Mouse (Mus musculus) embryonic facial prominence, embryonic 15.5 days (tissue): ENCODE results near the gene Gbf1. TPM values are rescaled to one million over a fixed set of nuclear protein-coding genes. Genes with fewer than 3 reads are reported as not detected.

Source experiments
- ATAC-seq: fragments of 200-750 bp; cut with Nextera tagmentation; 2 replicates; pipeline ENCODE4 v1.8.0; 2017; ENCODE audit warnings: low read depth, moderate TSS enrichment; ENCODE audit not compliant: insufficient number of reproducible peaks, low FRiP score, low TSS enrichment
- H3K27ac ChIP-seq: fragments of 300-500 bp; sonication (generic); replicated peaks from 2 replicates; pipeline ENCODE4 v1.5.1; 2015; ENCODE audit warnings: mild to moderate bottlenecking, inconsistent platforms
- H3K27me3 ChIP-seq: fragments of 300-500 bp; sonication (generic); 2 replicates; pipeline ENCODE4 v1.6.1; 2015; ENCODE audit warnings: inconsistent platforms
- H3K36me3 ChIP-seq: fragments of 300-500 bp; sonication (generic); 2 replicates; pipeline ENCODE4 v1.6.1; 2015; ENCODE audit warnings: mild to moderate bottlenecking, inconsistent platforms
- H3K4me1 ChIP-seq: fragments of 300-500 bp; sonication (generic); 2 replicates; pipeline ENCODE4 v1.6.1; 2015; ENCODE audit warnings: inconsistent platforms
- H3K4me2 ChIP-seq: fragments of 300-500 bp; sonication (generic); replicated peaks from 2 replicates; pipeline ENCODE4 v1.6.1; 2015; ENCODE audit warnings: mild to moderate bottlenecking, inconsistent platforms
- H3K4me3 ChIP-seq: fragments of 300-500 bp; sonication (generic); replicated peaks from 2 replicates; pipeline ENCODE4 v1.5.1; 2015; ENCODE audit warnings: mild to moderate bottlenecking, inconsistent platforms
- H3K9ac ChIP-seq: fragments of 300-500 bp; sonication (generic); 2 replicates; pipeline ENCODE4 v1.6.1; 2015; ENCODE audit warnings: inconsistent platforms
- H3K9me3 ChIP-seq: fragments of 300-500 bp; sonication (generic); replicated peaks from 2 replicates; pipeline ENCODE4 v1.6.1; 2016; ENCODE audit warnings: inconsistent platforms
- WGBS: fragments of 180-500 bp; shearing (Covaris S2); methylation state at CpG from one replicate; pipeline ENCODE4 v1.1.7; 2015; 5-methylcytosine and 5-hydroxymethylcytosine counted together
- polyA plus RNA-seq: library from polyadenylated mRNA; unstranded; fragments of >200 nt; fragmentation: Nextera tagmentation; extraction: Ambion mirVana; gene quantifications from 2 replicates; pipeline ENCODE4 v1.2.1, GENCODE M21; 2015

The Gbf1 gene
- polyA plus RNA-seq, 1 experiment from 2014 or later: 61.2 TPM

DNA sequence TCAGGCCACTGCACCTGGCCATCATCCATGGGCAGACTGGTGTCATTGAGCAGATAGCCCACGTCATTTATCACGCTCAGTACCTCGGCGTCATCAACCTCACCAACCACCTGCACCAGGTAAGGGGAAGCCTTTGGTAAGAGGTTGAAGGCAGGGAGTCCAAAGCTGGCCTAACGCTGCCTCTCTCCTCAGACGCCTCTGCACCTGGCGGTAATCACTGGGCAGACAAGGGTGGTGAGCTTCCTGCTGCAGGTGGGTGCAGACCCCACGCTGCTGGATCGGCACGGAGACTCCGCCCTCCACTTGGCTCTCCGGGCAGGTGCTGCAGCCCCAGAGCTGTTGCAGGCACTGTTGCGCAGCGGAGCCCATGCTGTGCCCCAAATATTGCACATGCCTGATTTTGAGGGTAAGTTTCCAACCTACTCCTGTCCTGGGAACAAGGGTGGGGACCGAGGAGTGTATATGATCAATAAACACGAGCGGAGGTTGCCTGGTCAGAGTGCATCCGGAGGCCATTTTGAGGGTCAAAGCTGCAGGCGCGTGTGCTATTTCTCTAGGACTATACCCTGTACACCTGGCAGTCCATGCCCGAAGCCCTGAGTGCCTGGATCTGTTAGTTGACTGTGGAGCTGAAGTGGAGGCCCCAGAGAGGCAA, 157.5 kb downstream of the Gbf1 start:
- H3K4me2 ChIP-seq: no peak overlapping the region
- peaks cover 28% of the 10 kb centered on the region for H3K4me1 ChIP-seq
- no peak overlapping the region for H3K9ac ChIP-seq
- H3K27ac ChIP-seq: no peak overlapping the region
- peaks cover 45% of the 10 kb centered on the region for H3K27me3 ChIP-seq
- 81% methylated on average over 21 of the region's 21 CpGs for WGBS
- no peaks in the 10 kb centered on the region for H3K9me3 ChIP-seq
- H3K36me3 ChIP-seq: peaks cover 49% of the 10 kb centered on the region
- no peak overlapping the region for H3K4me3 ChIP-seq
- ATAC-seq: no peak

DNA sequence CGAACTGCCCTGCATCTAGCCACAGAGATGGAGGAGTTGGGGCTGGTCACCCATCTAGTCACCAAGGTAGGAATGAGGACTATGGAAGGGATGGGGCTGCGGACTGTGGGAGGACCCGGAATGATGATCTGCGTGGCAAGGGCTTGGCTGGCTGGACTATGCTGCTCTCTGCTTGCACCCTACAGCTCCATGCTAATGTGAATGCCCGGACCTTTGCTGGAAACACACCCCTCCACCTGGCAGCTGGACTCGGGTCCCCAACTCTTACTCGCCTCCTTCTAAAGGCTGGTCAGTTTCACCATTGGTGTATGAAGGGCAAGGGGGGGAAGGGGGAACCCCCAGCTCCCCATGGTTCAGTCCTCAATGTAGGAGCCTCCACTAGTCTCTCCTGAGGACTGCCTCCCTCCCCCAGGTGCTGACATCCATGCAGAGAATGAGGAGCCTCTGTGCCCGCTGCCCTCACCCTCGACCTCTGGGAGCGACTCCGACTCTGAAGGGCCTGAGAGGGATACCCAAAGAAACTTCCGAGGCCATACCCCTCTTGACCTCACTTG, 158.1 kb downstream of the Gbf1 start:
- Histone ChIP-seq H3K4me2 (no peak overlapping the region), H3K27ac (no peak overlapping the region), H3K36me3 (peaks cover 49% of the 10 kb centered on the region), H3K4me1 (peaks cover 28% of the 10 kb centered on the region), H3K9ac (no peak overlapping the region), H3K27me3 (peaks cover 51% of the 10 kb centered on the region), H3K9me3 (no peaks in the 10 kb centered on the region), H3K4me3 (no peak overlapping the region)
- no peak for ATAC-seq
- 90% methylated on average over 12 of the region's 12 CpGs for WGBS

DNA sequence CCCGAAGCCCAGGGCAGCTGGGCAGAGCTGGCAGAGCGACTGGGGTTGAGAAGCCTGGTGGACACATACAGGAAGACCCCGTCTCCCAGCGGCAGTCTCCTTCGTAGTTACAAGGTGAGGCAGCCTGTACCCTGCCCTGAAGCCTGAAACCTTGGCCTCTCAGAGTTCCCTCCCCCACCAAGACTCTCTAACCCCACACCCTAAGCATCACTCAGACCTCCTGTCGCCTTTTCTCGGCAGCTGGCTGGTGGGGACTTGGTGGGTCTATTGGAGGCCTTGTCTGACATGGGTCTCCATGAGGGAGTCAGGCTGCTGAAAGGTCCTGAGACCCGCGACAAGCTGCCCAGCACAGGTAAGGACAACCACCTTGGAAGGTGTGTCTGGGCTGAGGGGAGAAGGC, 159.0 kb downstream of the Gbf1 start:
- H3K27ac ChIP-seq: no peak overlapping the region
- 88% methylated on average over 9 of the region's 9 CpGs for WGBS
- no peak overlapping the region for H3K9ac ChIP-seq
- peaks cover 49% of the 10 kb centered on the region for H3K36me3 ChIP-seq
- no peak overlapping the region for H3K4me3 ChIP-seq
- H3K4me1 ChIP-seq: peaks cover 29% of the 10 kb centered on the region
- H3K9me3 ChIP-seq: no peaks in the 10 kb centered on the region
- H3K27me3 ChIP-seq: peaks cover 61% of the 10 kb centered on the region
- no peak overlapping the region for H3K4me2 ChIP-seq
- ATAC-seq: no peak

DNA sequence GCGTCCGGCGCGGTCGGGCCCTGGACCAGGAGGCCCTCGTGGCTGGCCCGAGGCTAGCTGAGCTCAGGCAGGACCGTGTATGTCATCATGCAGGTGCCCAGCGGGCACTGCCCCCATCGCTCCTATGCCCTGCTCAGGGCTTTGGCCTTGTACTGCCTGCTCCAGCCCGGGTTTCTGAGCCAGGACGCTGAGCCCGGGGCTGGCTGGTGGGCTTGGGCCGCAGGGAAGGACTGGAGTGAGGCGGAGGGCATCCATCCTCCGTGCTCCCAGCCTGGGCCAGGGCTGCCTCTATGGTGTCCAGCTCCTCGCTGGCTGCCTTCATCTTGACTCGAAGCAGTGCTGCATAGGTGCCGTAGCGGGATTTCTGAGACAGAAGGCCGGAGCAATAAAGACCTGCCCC, 160.3 kb downstream of the Gbf1 start:
- H3K36me3 ChIP-seq: peaks cover 43% of the 10 kb centered on the region
- 87% methylated on average over 21 of the region's 21 CpGs for WGBS
- peaks cover 40% of the 10 kb centered on the region for H3K4me1 ChIP-seq
- H3K4me3 ChIP-seq: no peak overlapping the region
- H3K27me3 ChIP-seq: peaks cover 64% of the 10 kb centered on the region
- H3K4me2 ChIP-seq: no peak overlapping the region
- H3K9ac ChIP-seq: no peak overlapping the region
- ATAC-seq: no peak
- H3K9me3 ChIP-seq: no peaks in the 10 kb centered on the region
- no peak overlapping the region for H3K27ac ChIP-seq

GRCm38 (mm10) chr19:46313116-46313515, 160.8 kb downstream of the Gbf1 start:
- H3K36me3 ChIP-seq: peaks cover 38% of the 10 kb centered on the region
- no peak overlapping the region for H3K9ac ChIP-seq
- H3K4me3 ChIP-seq: no peak overlapping the region
- WGBS: 81% methylated on average over 9 of the region's 9 CpGs
- ATAC-seq: no peak
- H3K4me1 ChIP-seq: peaks cover 46% of the 10 kb centered on the region
- H3K9me3 ChIP-seq: no peaks in the 10 kb centered on the region
- no peak overlapping the region for H3K4me2 ChIP-seq
- peaks cover 66% of the 10 kb centered on the region for H3K27me3 ChIP-seq
- H3K27ac ChIP-seq: no peak overlapping the region

DNA sequence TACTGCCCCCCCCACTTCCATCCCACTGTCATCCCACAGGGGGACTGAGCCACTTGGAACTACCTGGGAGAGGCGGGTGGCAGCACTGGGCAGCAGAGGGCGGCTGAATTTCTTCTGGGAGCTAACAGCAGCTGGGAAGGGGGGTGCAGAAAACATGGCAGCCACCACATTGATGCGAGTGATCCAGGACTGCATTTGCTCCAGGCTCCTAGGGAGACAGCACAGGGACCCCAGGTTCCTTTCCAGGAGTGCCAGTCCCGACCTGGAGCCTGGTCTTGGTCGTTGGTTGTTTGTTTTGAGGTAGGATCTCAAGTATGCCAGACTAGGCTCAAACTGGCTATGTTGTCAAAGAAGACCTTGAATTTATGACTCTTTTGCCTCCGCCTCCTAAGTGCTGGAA, 161.3 kb downstream of the Gbf1 start:
- Histone ChIP-seq H3K4me3 (no peak overlapping the region), H3K27ac (no peak overlapping the region), H3K36me3 (peaks cover 33% of the 10 kb centered on the region), H3K27me3 (peaks cover 68% of the 10 kb centered on the region), H3K9me3 (no peaks in the 10 kb centered on the region), H3K4me1 (peaks cover 46% of the 10 kb centered on the region), H3K9ac (no peak overlapping the region), H3K4me2 (no peak overlapping the region)
- no peak for ATAC-seq
- WGBS: 70% methylated on average over 6 of the region's 6 CpGs

DNA sequence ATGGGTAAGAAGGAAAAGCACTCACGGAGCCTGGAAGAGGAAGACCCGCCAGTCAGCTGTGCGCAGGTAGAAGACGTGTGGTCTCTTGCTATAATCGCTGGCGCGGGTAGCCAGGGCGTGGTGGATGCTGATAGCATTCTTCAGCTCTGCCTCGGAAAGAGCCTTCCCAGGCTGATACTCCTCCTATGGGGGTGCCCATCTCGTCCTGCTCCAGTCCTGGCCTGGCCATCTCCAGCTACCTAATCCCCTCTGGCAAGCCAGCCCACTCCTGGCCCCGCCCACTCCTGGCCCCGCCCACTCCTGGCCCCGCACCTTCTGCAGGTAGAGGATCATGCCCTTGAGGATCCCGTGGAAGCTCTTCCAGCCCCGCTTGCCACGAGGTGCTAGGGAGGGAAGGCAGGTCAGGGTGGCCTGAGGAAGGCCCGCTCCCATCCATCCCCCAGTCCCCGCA, 161.9 kb downstream of the Gbf1 start:
- ATAC-seq: no peak

GRCm38 (mm10) chr19:46314872-46315742, 162.8 kb downstream of the Gbf1 start:
- Histone ChIP-seq H3K4me2 (no peak overlapping the region), H3K9me3 (no peaks in the 10 kb centered on the region), H3K4me3 (no peak overlapping the region), H3K36me3 (peaks cover 27% of the 10 kb centered on the region), H3K4me1 (peaks cover 47% of the 10 kb centered on the region), H3K27me3 (peaks cover 79% of the 10 kb centered on the region), H3K9ac (no peak overlapping the region), H3K27ac (no peak overlapping the region)
- no peak for ATAC-seq
- WGBS: 35% methylated on average over 14 of the region's 14 CpGs

More for the DNA sequence above, 161.9 kb downstream of the Gbf1 start:
- 14% methylated on average over 18 of the region's 18 CpGs for WGBS
- no peak overlapping the region for H3K9ac ChIP-seq
- H3K9me3 ChIP-seq: no peaks in the 10 kb centered on the region
- H3K27ac ChIP-seq: no peak overlapping the region
- H3K36me3 ChIP-seq: peaks cover 32% of the 10 kb centered on the region
- peaks cover 46% of the 10 kb centered on the region for H3K4me1 ChIP-seq
- no peak overlapping the region for H3K4me2 ChIP-seq
- H3K4me3 ChIP-seq: no peak overlapping the region
- H3K27me3 ChIP-seq: peaks cover 74% of the 10 kb centered on the region

DNA sequence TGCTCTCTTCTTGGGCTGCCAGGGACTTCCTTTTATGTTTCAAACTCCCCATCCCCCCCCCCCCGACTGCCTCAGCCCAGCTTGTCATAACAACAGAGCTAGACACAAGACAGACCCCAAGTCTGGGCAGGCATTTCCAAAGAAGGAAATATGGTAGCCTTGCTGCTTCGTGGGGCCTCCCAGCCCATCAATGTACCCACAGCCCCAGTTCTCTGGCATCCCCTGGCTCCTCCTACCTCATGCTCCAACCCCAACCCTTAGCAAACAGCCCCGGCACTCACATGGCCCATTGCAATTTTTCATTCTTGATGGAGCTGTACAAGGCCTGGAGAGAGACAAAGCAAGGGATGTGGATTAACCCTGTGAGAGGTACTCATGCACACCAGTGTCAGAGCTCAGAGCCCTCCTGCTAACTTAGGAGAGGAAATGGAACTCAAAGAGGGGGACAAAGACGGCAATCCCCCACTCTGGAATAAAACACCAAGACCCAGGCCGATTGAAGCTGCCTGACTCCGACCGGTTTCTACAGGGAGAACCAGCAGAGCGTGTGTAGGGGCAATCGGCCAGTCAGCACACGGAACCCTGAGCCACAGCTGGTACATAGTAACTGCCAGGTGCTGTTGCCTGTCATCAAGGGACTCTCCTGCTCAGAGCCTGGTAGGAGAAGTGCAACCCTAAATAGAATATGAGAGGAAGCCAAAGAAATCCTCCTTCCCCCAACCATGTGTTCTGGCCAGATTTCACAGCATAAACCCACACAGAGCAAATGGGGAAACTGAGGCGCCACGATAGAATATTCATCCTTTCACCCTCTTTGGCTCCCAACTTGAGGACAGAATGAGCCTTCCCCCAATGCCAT, 163.7 kb downstream of the Gbf1 start:
- peaks cover 88% of the 10 kb centered on the region for H3K27me3 ChIP-seq
- H3K4me1 ChIP-seq: peaks cover 48% of the 10 kb centered on the region
- 49% methylated on average over 12 of the region's 12 CpGs for WGBS
- no peak for ATAC-seq
- 0 out of 2 replicates have a peak overlapping the region, but pooled peaks have one; percentile 54 for H3K4me3 ChIP-seq
- H3K4me2 ChIP-seq: no peak overlapping the region
- H3K9me3 ChIP-seq: no peaks in the 10 kb centered on the region
- H3K36me3 ChIP-seq: peaks cover 18% of the 10 kb centered on the region
- no peak overlapping the region for H3K9ac ChIP-seq
- H3K27ac ChIP-seq: no peak overlapping the region

DNA sequence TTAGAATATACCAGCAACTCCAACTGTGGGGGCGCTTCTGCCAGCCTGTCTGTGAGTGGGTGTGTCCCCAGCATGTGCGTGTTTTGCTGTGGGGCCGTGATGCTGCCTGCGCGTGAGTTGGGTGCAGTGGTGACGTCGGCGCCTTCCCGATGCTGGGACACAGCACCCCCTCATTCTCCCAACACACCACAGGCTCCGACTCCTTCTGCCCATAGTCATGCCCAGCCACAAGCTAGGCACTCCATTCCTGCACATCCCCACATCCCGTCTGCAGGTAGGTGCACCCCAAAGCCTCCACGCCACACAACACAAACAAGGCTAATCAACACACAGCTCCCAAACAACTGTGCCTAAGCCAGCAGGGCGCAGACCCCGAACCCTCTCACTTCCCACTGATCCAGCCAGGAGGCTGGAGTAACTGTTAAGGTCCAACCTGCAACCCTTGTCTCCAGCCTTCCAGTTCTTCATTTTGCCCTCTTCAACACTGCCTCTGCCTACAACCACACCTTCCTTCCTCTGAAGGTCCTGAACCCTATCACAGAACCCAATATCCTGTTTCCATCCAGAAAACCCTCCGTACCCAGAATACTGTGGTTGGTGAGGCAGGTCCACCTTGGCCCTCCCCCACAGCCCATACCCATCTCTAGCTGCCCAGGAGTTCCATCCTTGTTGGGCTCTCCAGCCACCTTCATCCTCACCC, 164.7 kb downstream of the Gbf1 start:
- 25% methylated on average over 15 of the region's 15 CpGs for WGBS
- H3K4me3 ChIP-seq: peak overlapping the region; percentile 54
- H3K4me1 ChIP-seq: peaks cover 57% of the 10 kb centered on the region
- H3K27me3 ChIP-seq: peaks cover 97% of the 10 kb centered on the region
- no peak for ATAC-seq
- peaks cover 8% of the 10 kb centered on the region for H3K36me3 ChIP-seq
- no peak overlapping the region; the same call in 1 of the 2 replicates for H3K9ac ChIP-seq
- H3K27ac ChIP-seq: no peak overlapping the region
- peak overlapping the region; percentile 83 for H3K4me2 ChIP-seq
- no peaks in the 10 kb centered on the region for H3K9me3 ChIP-seq
